Mouse (Mus musculus): ENCODE data around the gene Gm13102. TPM values are rescaled to one million over a fixed set of nuclear protein-coding genes. Genes with fewer than 3 reads are reported as not detected.

The Gm13102 gene
- 0.10 TPM for polyA plus RNA-seq (2017; shearing (Covaris generic))

GRCm38 (mm10) chr4:144106174-144106573, at the start of gene Gm13102:
Gene Gm13102 (plus strand): TSS chr4:144106474.

DNA sequence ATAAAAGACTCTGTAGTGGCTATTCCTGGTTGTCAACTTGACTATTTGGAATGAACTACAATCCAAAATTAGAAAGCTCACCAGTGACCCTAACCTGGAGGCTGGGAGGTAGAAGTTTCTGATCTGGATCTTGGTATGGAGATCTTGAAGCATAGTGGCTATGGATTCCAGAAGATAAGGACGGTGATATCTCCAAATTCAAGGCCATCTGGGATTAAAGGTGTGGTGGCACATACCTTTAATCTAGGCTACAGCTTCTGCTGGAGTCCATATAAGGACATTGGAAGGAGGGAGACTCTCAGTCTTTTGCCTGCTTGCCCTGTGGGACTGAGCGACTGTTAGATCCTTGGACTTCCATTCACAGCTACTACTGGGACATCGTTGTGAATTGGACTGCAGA, 47.4 kb upstream of the Gm13102 start, which contains the start of gene Pramel4:
Gene Pramel4 (plus strand): TSS at position 301 of the 400 bp plus-strand sequence.

Other genes starting within 250 kb of the Gm13102 start
- not detected for gene Pramef6, start 206.1 kb upstream of the Gm13102 start, polyA plus RNA-seq (2017; shearing (Covaris generic))
- gene Pramef25, start 155.5 kb upstream of the Gm13102 start, polyA plus RNA-seq (2017; shearing (Covaris generic)): not detected
- not detected for gene Gm13101, start 139.5 kb upstream of the Gm13102 start, polyA plus RNA-seq (2017; shearing (Covaris generic))
- not detected for gene Pramef17, start 112.1 kb upstream of the Gm13102 start, polyA plus RNA-seq (2017; shearing (Covaris generic))
- 0.11 TPM for gene Pramel4, start 47.3 kb upstream of the Gm13102 start, polyA plus RNA-seq (2017; shearing (Covaris generic))
- not detected for gene Oog3, start 56.2 kb downstream of the Gm13102 start, polyA plus RNA-seq (2017; shearing (Covaris generic))
- not detected for gene Oog2, start 84.2 kb downstream of the Gm13102 start, polyA plus RNA-seq (2017; shearing (Covaris generic))
- not detected for gene C87977, start 106.8 kb downstream of the Gm13102 start, polyA plus RNA-seq (2017; shearing (Covaris generic))
- not detected for gene Pramel5, start 174.0 kb downstream of the Gm13102 start, polyA plus RNA-seq (2017; shearing (Covaris generic))
- not detected for gene Gm13128, start 223.8 kb downstream of the Gm13102 start, polyA plus RNA-seq (2017; shearing (Covaris generic))

Data from CD4-positive, CD25-positive, alpha-beta regulatory T cell (primary cell).